Mouse (Mus musculus): ENCODE measurements around the gene Serpina3g. TPM values are rescaled to one million over a fixed set of nuclear protein-coding genes. Genes with fewer than 3 reads are reported as not detected.
"Not testable (repeated sequence)": the region's sequence is repeated elsewhere in the genome, so short reads cannot be mapped to it uniquely, and the experiment has no call there.

Serpina3g gene
- total RNA-seq (2017), result 59.1 and 74.1 TPM in 2 replicates

- ATAC-seq (replicated peaks; ENCODE audit: low read depth, poor library complexity, severe bottlenecking), result peak; percentile 75
These were observed at the start of gene Serpina3g for GRCm38 (mm10) chr12:104235915-104236314. Serpina3g (plus strand) TSS chr12:104236245.

- no peak for ATAC-seq (replicated peaks; ENCODE audit: low read depth, poor library complexity, severe bottlenecking)
These were observed 46.8 kb upstream of the Serpina3g start for GRCm38 (mm10) chr12:104189246-104189645.

- no peak for ATAC-seq (replicated peaks; ENCODE audit: low read depth, poor library complexity, severe bottlenecking)
These were observed 45.2 kb upstream of the Serpina3g start for GRCm38 (mm10) chr12:104190852-104191251.

- ATAC-seq (replicated peaks; ENCODE audit: low read depth, poor library complexity, severe bottlenecking), result no peak; the same call in 1 of the 2 replicates
These were observed 26.9 kb upstream of the Serpina3g start for GRCm38 (mm10) chr12:104209149-104209548.

- 0 out of 2 replicates have a peak, but pooled peaks have one; percentile 31 for ATAC-seq (replicated peaks; ENCODE audit: low read depth, poor library complexity, severe bottlenecking)
These were observed 26.2 kb upstream of the Serpina3g start for GRCm38 (mm10) chr12:104209802-104210201.

- ATAC-seq (replicated peaks; ENCODE audit: low read depth, poor library complexity, severe bottlenecking), result peak; percentile 82
These were observed 22.2 kb upstream of the Serpina3g start for GRCm38 (mm10) chr12:104213689-104214444.

- no peak for ATAC-seq (replicated peaks; ENCODE audit: low read depth, poor library complexity, severe bottlenecking)
These were observed 21.6 kb upstream of the Serpina3g start, which contains the start of gene Serpina3f for GRCm38 (mm10) chr12:104214445-104214753. Serpina3f (plus strand) TSS chr12:104214544.

GRCm38 (mm10) chr12:104215249-104215648 lies 20.8 kb upstream of the Serpina3g start:
- ATAC-seq (replicated peaks; ENCODE audit: low read depth, poor library complexity, severe bottlenecking), result 0 out of 2 replicates have a peak, but pooled peaks have one; percentile 7

- ATAC-seq (replicated peaks; ENCODE audit: low read depth, poor library complexity, severe bottlenecking), result no peak
These were observed 14.4 kb upstream of the Serpina3g start for GRCm38 (mm10) chr12:104221616-104222015.

- no peak for ATAC-seq (replicated peaks; ENCODE audit: low read depth, poor library complexity, severe bottlenecking)
These were observed 12.4 kb upstream of the Serpina3g start for GRCm38 (mm10) chr12:104223690-104224089.

- ATAC-seq (replicated peaks; ENCODE audit: low read depth, poor library complexity, severe bottlenecking), result peak; percentile 95
These were observed 11.3 kb upstream of the Serpina3g start for GRCm38 (mm10) chr12:104224598-104225300.

- ATAC-seq (replicated peaks; ENCODE audit: low read depth, poor library complexity, severe bottlenecking), result peak; percentile 55; the same call in 1 of the 2 replicates
These were observed 5.3 kb upstream of the Serpina3g start for GRCm38 (mm10) chr12:104230762-104231161.

- not testable (repeated sequence) for ATAC-seq (replicated peaks; ENCODE audit: low read depth, poor library complexity, severe bottlenecking)
These were observed 2.0 kb downstream of the Serpina3g start for GRCm38 (mm10) chr12:104238048-104238447.

- ATAC-seq (replicated peaks; ENCODE audit: low read depth, poor library complexity, severe bottlenecking), result no peak
These were observed 7.3 kb downstream of the Serpina3g start for GRCm38 (mm10) chr12:104243307-104243706.

GRCm38 (mm10) chr12:104245092-104245491 lies 9.0 kb downstream of the Serpina3g start:
- peak; percentile 73 for ATAC-seq (replicated peaks; ENCODE audit: low read depth, poor library complexity, severe bottlenecking)

GRCm38 (mm10) chr12:104245595-104245994 lies 9.6 kb downstream of the Serpina3g start:
- ATAC-seq (replicated peaks; ENCODE audit: low read depth, poor library complexity, severe bottlenecking), result no peak

GRCm38 (mm10) chr12:104247553-104248002 lies 11.5 kb downstream of the Serpina3g start:
- no peak for ATAC-seq (replicated peaks; ENCODE audit: low read depth, poor library complexity, severe bottlenecking)

GRCm38 (mm10) chr12:104248231-104248630 lies 12.2 kb downstream of the Serpina3g start:
- ATAC-seq (replicated peaks; ENCODE audit: low read depth, poor library complexity, severe bottlenecking), result no peak

GRCm38 (mm10) chr12:104261041-104261440 lies 25.0 kb downstream of the Serpina3g start:
- ATAC-seq (replicated peaks; ENCODE audit: low read depth, poor library complexity, severe bottlenecking), result no peak

GRCm38 (mm10) chr12:104262863-104263262 lies 26.8 kb downstream of the Serpina3g start, which contains the start of gene Serpina3i:
Serpina3i (plus strand) TSS chr12:104263122.
- no peak for ATAC-seq (replicated peaks; ENCODE audit: low read depth, poor library complexity, severe bottlenecking)

- ATAC-seq (replicated peaks; ENCODE audit: low read depth, poor library complexity, severe bottlenecking), result peak; percentile 76
These were observed 30.3 kb downstream of the Serpina3g start for GRCm38 (mm10) chr12:104266374-104266773.
